ENCODE assay signal across 8 mouse cellular contexts in the genomic region with DNA sequence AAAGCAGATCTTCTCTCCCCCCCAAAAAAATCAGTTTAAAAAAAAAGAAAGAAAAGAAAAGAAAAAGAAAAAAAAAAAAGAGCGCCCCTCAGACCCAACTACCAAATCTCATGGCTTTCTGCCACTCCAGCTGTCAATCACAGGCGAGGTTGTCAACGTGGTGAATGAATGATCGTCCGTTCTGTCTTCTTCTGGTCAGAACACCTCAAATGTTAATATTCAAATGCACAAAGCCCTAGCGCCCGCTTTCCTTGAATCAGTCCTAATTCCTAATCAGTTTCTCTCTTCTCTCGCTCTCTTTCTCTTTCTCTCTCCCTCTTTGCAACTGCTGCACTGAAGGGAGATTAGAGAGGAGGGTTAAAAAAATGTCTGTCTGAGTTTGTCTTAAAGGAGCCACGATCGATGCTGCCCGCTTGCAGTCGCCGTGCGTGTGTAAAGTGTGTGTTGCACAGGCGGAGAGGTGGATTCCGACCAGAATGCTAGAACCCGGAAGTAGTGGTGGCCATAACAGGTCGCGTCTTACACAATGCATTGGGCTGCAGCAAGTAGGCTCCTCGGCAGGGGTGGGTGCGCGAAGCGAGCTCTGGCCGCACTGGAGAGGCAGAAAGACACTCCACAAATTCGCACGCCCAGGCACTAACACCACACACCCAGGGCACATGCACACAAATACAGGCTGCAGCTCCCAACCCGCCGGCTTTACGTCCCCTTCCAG. TPM values are rescaled to one million over a fixed set of nuclear protein-coding genes. Genes with fewer than 3 reads are reported as not detected.
DNase-seq lines count a peak whose midpoint lies in the region; ATAC-seq and TF ChIP-seq lines count a peak whose summit lies in the region.

A gene (minus strand): TSS at position 497 of the 715 bp plus-strand sequence.

- 0 out of 2 replicates have a peak, but pooled peaks cover 5% of the 10 kb centered on the region for H3K79me2 ChIP-seq in liver, adult 2 months (ENCODE audit: control insufficient read depth, insufficient read depth, low read length)

- H3K9me3 ChIP-seq in heart, embryonic 11.5 days (replicated peaks; ENCODE audit: control insufficient read depth, low read length) = no peaks in the 10 kb centered on the region
- H3K9me3 ChIP-seq in kidney, embryonic 16.5 days (ENCODE audit: low read length) = no peaks in the 10 kb centered on the region

- peak; percentile 12; the same call in 1 of the 2 replicates for TF ChIP-seq CTCF in bone marrow, adult 2 months (IDR thresholded peaks at IDR 0.05; ENCODE audit: control insufficient read depth, insufficient read depth, low read length)
- no peak for TF ChIP-seq CTCF in embryonic fibroblast, embryonic 13.5 days (IDR thresholded peaks at IDR 0.05; ENCODE audit: borderline replicate concordance, insufficient read depth, low read length)
- TF ChIP-seq CTCF in liver, adult 2 months (IDR thresholded peaks at IDR 0.05; ENCODE audit: low read depth, low read length) = no peak

- peak within 1 kb of the TSS; percentile 76 for H3K4me3 ChIP-seq in bone marrow, adult 2 months (replicated peaks; ENCODE audit: control insufficient read depth, low read depth, low read length)
- peak within 1 kb of the TSS; percentile 59 for H3K4me3 ChIP-seq in embryonic fibroblast, embryonic 13.5 days (ENCODE audit: insufficient read depth, low read length)
- peak within 1 kb of the TSS; percentile 70 for H3K4me3 ChIP-seq in heart, embryonic 11.5 days (ENCODE audit: low read depth, low read length)
- H3K4me3 ChIP-seq in kidney, embryonic 16.5 days (ENCODE audit: low read length) = peak within 1 kb of the TSS; percentile 74
- peak within 1 kb of the TSS; percentile 71 for H3K4me3 ChIP-seq in liver, adult 2 months (ENCODE audit: insufficient read depth, low read depth, low read length)

- peak; percentile 86 for ATAC-seq in heart, embryonic 11.5 days (replicated peaks; ENCODE audit: insufficient number of reproducible peaks, low FRiP score, low TSS enrichment)
- ATAC-seq in kidney, embryonic 16.5 days (ENCODE audit: low FRiP score, low TSS enrichment) = peak; percentile 93
- peak; percentile 93 for ATAC-seq in monocyte, adult 5-6 weeks (replicated peaks; ENCODE audit: insufficient number of reproducible peaks, low FRiP score, low TSS enrichment, poor library complexity, severe bottlenecking)

- peak within 1 kb of the TSS; percentile 81 for H3K4me2 ChIP-seq in heart, embryonic 11.5 days
- peak within 1 kb of the TSS; percentile 81 for H3K4me2 ChIP-seq in kidney, embryonic 16.5 days (replicated peaks; ENCODE audit: low read depth, low read length)

- WGBS in bone marrow, adult 2 months = under 1% methylated on average over 29 of the region's 29 CpGs
- WGBS in heart, embryonic 11.5 days (ENCODE audit: insufficient replicate concordance) = under 1% methylated on average over 29 of the region's 29 CpGs
- WGBS in kidney, embryonic 16.5 days = under 1% methylated on average over 29 of the region's 29 CpGs
- under 1% methylated on average over 29 of the region's 29 CpGs for WGBS in liver, adult 2 months

- peaks cover 2% of the 10 kb centered on the region; the same call in 1 of the 2 replicates for H3K36me3 ChIP-seq in heart, embryonic 11.5 days (ENCODE audit: control insufficient read depth, insufficient read depth, low read length)
- no peaks in the 10 kb centered on the region for H3K36me3 ChIP-seq in kidney, embryonic 16.5 days (ENCODE audit: insufficient read depth, low read length)
- H3K36me3 ChIP-seq in liver, adult 2 months (ENCODE audit: control insufficient read depth, insufficient read depth, low read length) = no peaks in the 10 kb centered on the region
- H3K36me3 ChIP-seq in splenic B cell, adult 2 months (ENCODE audit: control insufficient read depth, insufficient read depth, low read length, poor library complexity, severe bottlenecking) = no peaks in the 10 kb centered on the region

- peak; percentile 96 for DNase-seq in 3T3-L1 (ENCODE audit: low read depth, low spot score)
- peak; percentile 93 for DNase-seq in liver, adult 2 months (ENCODE audit: extremely low read depth, low read depth, low spot score)
- peak; percentile 77 for DNase-seq in splenic B cell, adult 2 months (ENCODE audit: low read depth, low spot score)

- peak within 1 kb of the TSS; percentile 100 for H3K9ac ChIP-seq in heart, embryonic 11.5 days (ENCODE audit: low read depth, low read length)
- H3K9ac ChIP-seq in kidney, embryonic 16.5 days (replicated peaks; ENCODE audit: low read length) = peak within 1 kb of the TSS; percentile 98
- H3K9ac ChIP-seq in liver, adult 2 months (ENCODE audit: low read depth, low read length) = peak within 1 kb of the TSS; percentile 90

- H3K4me1 ChIP-seq in bone marrow, adult 2 months (ENCODE audit: control insufficient read depth, insufficient read depth, low read length) = no peaks in the 10 kb centered on the region
- peaks cover 5% of the 10 kb centered on the region; the same call in 1 of the 2 replicates for H3K4me1 ChIP-seq in embryonic fibroblast, embryonic 13.5 days (ENCODE audit: control insufficient read depth, insufficient read depth, low read length)
- H3K4me1 ChIP-seq in heart, embryonic 11.5 days (ENCODE audit: control insufficient read depth, insufficient read depth, low read length) = peaks cover 22% of the 10 kb centered on the region
- peaks cover 26% of the 10 kb centered on the region for H3K4me1 ChIP-seq in kidney, embryonic 16.5 days (ENCODE audit: insufficient read depth, low read length)
- peaks cover 7% of the 10 kb centered on the region; the same call in 1 of the 2 replicates for H3K4me1 ChIP-seq in liver, adult 2 months (ENCODE audit: control insufficient read depth, insufficient read depth, low read length)

- peak within 1 kb of the TSS; percentile 69 for H3K27ac ChIP-seq in bone marrow, adult 2 months (ENCODE audit: control insufficient read depth, insufficient read depth, low read depth, low read length, poor library complexity)
- peak within 1 kb of the TSS; percentile 91 for H3K27ac ChIP-seq in embryonic fibroblast, embryonic 13.5 days (ENCODE audit: insufficient read depth, low read length)
- peak within 1 kb of the TSS; percentile 100 for H3K27ac ChIP-seq in heart, embryonic 11.5 days (ENCODE audit: low read depth, low read length)
- H3K27ac ChIP-seq in kidney, embryonic 16.5 days (ENCODE audit: low read length) = peak within 1 kb of the TSS; percentile 93
- peak within 1 kb of the TSS; percentile 51 for H3K27ac ChIP-seq in liver, adult 2 months (replicated peaks; ENCODE audit: insufficient read depth, low read depth, low read length)

- H3K27me3 ChIP-seq in heart, embryonic 11.5 days (ENCODE audit: control insufficient read depth, insufficient read depth, low read length) = no peaks in the 10 kb centered on the region
- peaks cover 3% of the 10 kb centered on the region; the same call in 1 of the 2 replicates for H3K27me3 ChIP-seq in kidney, embryonic 16.5 days (ENCODE audit: insufficient read depth, low read length)
- no peaks in the 10 kb centered on the region for H3K27me3 ChIP-seq in liver, adult 2 months (ENCODE audit: control insufficient read depth, insufficient read depth, low read length)
- peaks cover 3% of the 10 kb centered on the region; the same call in 1 of the 2 replicates for H3K27me3 ChIP-seq in splenic B cell, adult 2 months (ENCODE audit: control insufficient read depth, insufficient read depth, low read length, poor library complexity, severe bottlenecking)

- peak; percentile 63; the same call in 1 of the 2 replicates for TF ChIP-seq POLR2A in bone marrow, adult 2 months (IDR thresholded peaks at IDR 0.05; ENCODE audit: borderline replicate concordance, control insufficient read depth, low read depth, low read length)
- peak; percentile 96 for TF ChIP-seq POLR2A in embryonic fibroblast, embryonic 13.5 days (IDR thresholded peaks at IDR 0.05; ENCODE audit: low read depth, low read length)
- peak; percentile 82 for TF ChIP-seq POLR2A in liver, adult 2 months (IDR thresholded peaks at IDR 0.05; ENCODE audit: extremely low read depth, insufficient read depth, low read length)

RNA-seq across cellular contexts. Expression of the gene that starts here (rescaled TPM):
- 5.5 and 7.8 TPM in 2 replicates for polyA plus RNA-seq in bone marrow, adult 2 months (2011; ENCODE audit: insufficient read depth, insufficient read length, low replicate concordance, missing spikeins)
- polyA plus RNA-seq in embryonic fibroblast, embryonic 13.5 days (2011; ENCODE audit: insufficient read length, low read depth, missing spikeins) = 22.1 and 34.6 TPM in 2 replicates
- 72.8 and 89.0 TPM in 2 replicates for polyA plus RNA-seq in heart, embryonic 11.5 days (2014; fragmentation: Nextera tagmentation; extraction: Ambion mirVana)
- polyA plus RNA-seq in kidney, embryonic 16.5 days (2015; fragmentation: Nextera tagmentation; extraction: Ambion mirVana) = 124 and 127 TPM in 2 replicates
- total RNA-seq in liver, adult 2 months (2014; rRNA removed) = 4.8 and 6.1 TPM in 2 replicates
- 2.0 and 2.5 TPM in 2 replicates for polyA plus RNA-seq in liver, adult 2 months (2012; rRNA removed)
- total RNA-seq in monocyte, adult 5-6 weeks (2017) = 6.7 to 11.1 TPM (median 10.2 TPM) in 3 replicates

Comparison
In these comparisons a context has a peak if more than half of its experiments do, and no peak if none do; other contexts are left out.
1. Peak in every context shown above with its lines: DNase-seq, ATAC-seq, H3K4me3 ChIP-seq and H3K27ac ChIP-seq.